Mouse (Mus musculus): ENCODE results near the gene Flad1. TPM values are rescaled to one million over a fixed set of nuclear protein-coding genes. Genes with fewer than 3 reads are reported as not detected.
"Not testable (repeated sequence)": the region's sequence is repeated elsewhere in the genome, so short reads cannot be mapped to it uniquely, and the experiment has no call there.

Gene Flad1
- total RNA-seq, 2 experiments from 2014 or later, result 31.6 to 36.0 TPM

GRCm38 (mm10) chr3:89430171-89431159, 18.8 kb upstream of the Flad1 start, which contains the start of gene Pygo2:
Gene Pygo2 (plus strand): TSS chr3:89430214.
- peak; percentile 92 to 98 for DNase-seq (ENCODE audit: low spot score in 2 of 2)

GRCm38 (mm10) chr3:89429021-89429420, 17.4 kb upstream of the Flad1 start:
- not testable (repeated sequence) for DNase-seq (ENCODE audit: low spot score in 2 of 2)

- no peak for DNase-seq (ENCODE audit: low spot score in 2 of 2)
Measured at GRCm38 (mm10) chr3:89425876-89426275, 14.2 kb upstream of the Flad1 start.

- no peak for DNase-seq (ENCODE audit: low spot score in 2 of 2)
Measured at GRCm38 (mm10) chr3:89425141-89425525, 13.5 kb upstream of the Flad1 start.

- DNase-seq (ENCODE audit: low spot score in 2 of 2), result no peak
Measured at GRCm38 (mm10) chr3:89424416-89425140, 12.9 kb upstream of the Flad1 start.

- no peak for DNase-seq (ENCODE audit: low spot score in 2 of 2)
Measured at GRCm38 (mm10) chr3:89422556-89423205, 11.0 kb upstream of the Flad1 start.

GRCm38 (mm10) chr3:89421810-89422473, 10.3 kb upstream of the Flad1 start:
- DNase-seq (ENCODE audit: low spot score in 2 of 2), result no peak

GRCm38 (mm10) chr3:89421002-89421774, 9.5 kb upstream of the Flad1 start:
- DNase-seq (ENCODE audit: low spot score in 2 of 2), result peak; percentile 70 to 71

GRCm38 (mm10) chr3:89420421-89420820, 8.8 kb upstream of the Flad1 start:
- DNase-seq (ENCODE audit: low spot score in 2 of 2), result no peak

- no peak for DNase-seq (ENCODE audit: low spot score in 2 of 2)
Measured at GRCm38 (mm10) chr3:89419981-89420380, 8.3 kb upstream of the Flad1 start.

GRCm38 (mm10) chr3:89419571-89419970, 7.9 kb upstream of the Flad1 start:
- DNase-seq (ENCODE audit: low spot score in 2 of 2), result no peak

- peak in 1 of 2 experiments; percentile 30 for DNase-seq (ENCODE audit: low spot score in 2 of 2)
Measured at GRCm38 (mm10) chr3:89418861-89419250, 7.2 kb upstream of the Flad1 start.

- peak; percentile 84 to 94 for DNase-seq (ENCODE audit: low spot score in 2 of 2)
Measured at GRCm38 (mm10) chr3:89418170-89418860, 6.6 kb upstream of the Flad1 start, which contains the start of the genes Cks1b and Shc1. Gene Cks1b (minus strand): TSS chr3:89418383. Gene Shc1 (plus strand): TSS chr3:89418443.

- DNase-seq (ENCODE audit: low spot score in 2 of 2), result no peak
Measured at GRCm38 (mm10) chr3:89417840-89418169, 6.1 kb upstream of the Flad1 start.

- no peak for DNase-seq (ENCODE audit: low spot score in 2 of 2)
Measured at GRCm38 (mm10) chr3:89417131-89417530, 5.5 kb upstream of the Flad1 start.

GRCm38 (mm10) chr3:89416158-89416557, 4.5 kb upstream of the Flad1 start:
- DNase-seq (ENCODE audit: low spot score in 2 of 2), result no peak

GRCm38 (mm10) chr3:89410864-89411263, 806 bp downstream of the Flad1 start:
- DNase-seq (ENCODE audit: low spot score in 2 of 2), result no peak

GRCm38 (mm10) chr3:89409701-89410100, 2.0 kb downstream of the Flad1 start:
- DNase-seq (ENCODE audit: low spot score in 2 of 2), result no peak

- DNase-seq (ENCODE audit: low spot score in 2 of 2), result no peak
Measured at GRCm38 (mm10) chr3:89408448-89408847, 3.2 kb downstream of the Flad1 start.
